Mouse (Mus musculus) fibroblast of lung, adult 2 months (primary cell): ENCODE data around the gene Il13.

Experiments used
- DNase-seq: peaks from one replicate; pipeline ENCODE4 v3.0.0-alpha.2; 2011; ENCODE audit warnings: low read depth

The Il13 gene

DNA sequence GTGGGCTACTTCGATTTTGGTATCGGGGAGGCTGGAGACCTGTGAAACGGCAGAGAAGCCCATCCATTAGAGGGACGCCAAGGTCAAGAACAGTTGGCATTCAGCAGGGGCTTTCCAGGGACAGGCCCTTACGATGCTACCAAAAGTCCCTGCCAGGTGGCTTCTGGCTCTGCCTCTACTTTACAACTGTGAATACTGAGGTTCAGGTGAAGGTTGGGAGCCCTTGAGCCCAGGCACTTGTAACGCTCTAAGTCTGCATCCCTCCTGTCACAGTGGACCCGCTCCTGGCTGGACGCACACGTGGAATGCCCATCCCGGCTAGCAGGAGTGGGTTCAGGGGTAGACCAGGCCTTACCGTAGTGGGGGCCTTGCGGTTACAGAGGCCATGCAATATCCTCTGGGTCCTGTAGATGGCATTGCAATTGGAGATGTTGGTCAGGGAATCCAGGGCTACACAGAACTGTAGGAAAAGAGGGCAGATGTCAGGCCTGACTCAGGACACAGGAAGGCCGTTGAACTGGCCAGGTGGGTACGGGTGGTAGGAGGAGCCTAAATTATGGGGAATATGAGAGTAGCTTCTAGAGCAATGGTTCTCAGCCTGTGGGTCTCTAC is 2.3 kb downstream of the Il13 start:
- DNase-seq, result no peak

- peak; percentile 51 for DNase-seq
These were observed 6.6 kb downstream of the Il13 start for GRCm38 (mm10) chr11:53627859-53628258.

GRCm38 (mm10) chr11:53626802-53627373 is 7.6 kb downstream of the Il13 start:
- no peak for DNase-seq

DNA sequence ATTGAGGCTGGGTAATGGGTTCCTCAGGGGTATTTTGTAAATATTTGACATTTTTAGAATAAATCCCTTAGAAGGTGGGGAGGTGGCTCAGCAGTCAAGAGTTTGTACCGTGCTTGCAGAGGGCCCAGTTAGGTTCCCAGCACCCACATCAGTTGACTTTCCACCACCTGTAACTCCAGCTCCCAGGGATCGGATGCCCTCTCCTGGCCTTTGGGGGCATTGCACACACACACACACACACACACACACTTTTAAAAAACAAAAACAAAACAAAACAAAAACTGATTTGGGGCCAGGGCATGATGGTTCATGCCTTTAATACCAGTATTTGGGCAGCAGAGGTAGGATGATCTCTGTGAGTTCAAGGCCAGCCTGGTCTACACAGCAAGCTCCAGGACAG is 10.4 kb downstream of the Il13 start:
- no peak for DNase-seq

DNA sequence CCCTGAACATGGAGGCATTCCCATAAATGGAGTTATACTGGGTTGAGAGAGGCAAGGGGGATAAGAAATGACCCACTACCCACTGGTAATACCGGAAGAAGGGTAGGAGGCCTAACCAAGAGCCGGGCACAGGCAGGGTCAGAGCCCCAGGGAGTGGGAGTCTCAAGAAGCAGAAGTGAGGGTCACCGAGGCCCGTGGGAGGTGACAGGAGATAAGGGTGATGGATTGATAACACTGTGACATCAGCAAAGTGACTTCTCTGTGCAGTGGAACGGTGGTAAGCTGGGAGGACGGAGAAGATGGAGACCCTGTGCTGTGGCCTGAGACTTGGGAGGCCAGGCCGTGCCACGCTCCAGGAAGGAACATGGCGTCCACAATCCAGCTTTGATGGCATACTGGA is 10.9 kb downstream of the Il13 start:
- DNase-seq, result no peak

GRCm38 (mm10) chr11:53622440-53622806 is 12.1 kb downstream of the Il13 start:
- DNase-seq, result no peak

GRCm38 (mm10) chr11:53621582-53622439 is 12.7 kb downstream of the Il13 start:
- no peak for DNase-seq

- DNase-seq, result no peak
These were observed 14.4 kb downstream of the Il13 start for GRCm38 (mm10) chr11:53620094-53620493.

GRCm38 (mm10) chr11:53619428-53619827 is 15.1 kb downstream of the Il13 start:
- no peak for DNase-seq

- no peak for DNase-seq
These were observed 15.8 kb downstream of the Il13 start, which contains the start of gene Il4 for GRCm38 (mm10) chr11:53618619-53619198. Gene Il4 (minus strand): TSS chr11:53618669.

- DNase-seq, result no peak
These were observed 16.9 kb downstream of the Il13 start for GRCm38 (mm10) chr11:53617562-53618109.

GRCm38 (mm10) chr11:53616748-53617558 is 17.5 kb downstream of the Il13 start:
- no peak for DNase-seq

DNA sequence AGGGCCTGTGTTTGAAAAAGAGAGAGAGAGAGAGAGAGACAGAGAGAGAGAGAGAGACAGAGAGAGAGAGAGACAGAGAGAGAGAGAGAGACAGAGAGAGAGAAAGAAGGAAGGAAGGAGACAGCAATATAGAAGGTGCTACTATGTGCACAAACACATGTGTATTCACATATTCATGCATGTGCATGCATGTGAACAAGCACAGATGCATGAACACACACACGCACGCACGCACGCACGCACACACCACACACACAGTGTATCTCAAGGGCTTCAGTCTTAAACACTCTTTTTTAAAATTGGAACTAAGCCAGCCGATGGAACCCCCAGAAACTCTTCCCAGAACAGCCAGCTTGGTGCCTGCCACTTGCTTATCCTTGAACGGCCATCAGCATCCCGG is 18.9 kb downstream of the Il13 start:
- no peak for DNase-seq

- no peak for DNase-seq
These were observed 19.3 kb downstream of the Il13 start for GRCm38 (mm10) chr11:53615172-53615571.

DNA sequence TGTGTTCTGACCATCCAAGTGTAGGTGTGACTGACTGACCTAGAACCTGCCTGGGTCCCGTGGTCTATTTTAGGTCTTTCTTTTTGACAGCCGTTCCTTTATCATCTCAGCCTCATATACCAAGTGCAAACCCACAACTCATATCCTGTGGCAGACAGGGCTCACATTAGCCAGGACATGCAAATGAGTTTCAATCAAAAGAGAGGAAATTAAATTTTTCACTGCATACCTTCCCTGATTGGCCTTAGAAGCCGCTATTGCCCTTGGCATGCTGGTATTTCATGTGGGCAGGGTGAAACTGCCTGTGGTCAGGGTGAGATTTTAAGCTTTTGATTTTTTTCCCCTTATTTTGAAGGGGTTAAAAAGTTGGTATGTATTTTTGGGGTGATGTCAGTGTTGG is 24.8 kb downstream of the Il13 start:
- DNase-seq, result no peak

DNA sequence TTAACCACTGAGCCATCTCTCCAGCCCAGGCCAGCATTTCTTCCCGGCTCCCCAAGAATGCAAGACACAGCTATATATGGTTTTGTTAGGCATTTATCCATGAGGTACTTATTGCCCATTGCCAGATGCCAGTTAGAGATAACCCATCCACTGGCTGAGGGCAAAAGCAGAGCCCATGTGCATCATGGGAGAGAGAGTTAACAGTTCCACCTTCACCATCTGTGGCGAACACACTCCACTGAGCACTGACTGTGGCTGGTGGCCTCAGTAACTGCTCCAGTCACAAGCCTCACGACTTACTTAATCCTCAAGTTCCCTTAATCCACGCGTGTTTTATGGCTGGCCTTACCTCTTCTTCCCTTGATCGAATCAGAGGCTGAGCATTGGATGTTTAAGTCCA is 25.3 kb downstream of the Il13 start:
- no peak for DNase-seq

DNA sequence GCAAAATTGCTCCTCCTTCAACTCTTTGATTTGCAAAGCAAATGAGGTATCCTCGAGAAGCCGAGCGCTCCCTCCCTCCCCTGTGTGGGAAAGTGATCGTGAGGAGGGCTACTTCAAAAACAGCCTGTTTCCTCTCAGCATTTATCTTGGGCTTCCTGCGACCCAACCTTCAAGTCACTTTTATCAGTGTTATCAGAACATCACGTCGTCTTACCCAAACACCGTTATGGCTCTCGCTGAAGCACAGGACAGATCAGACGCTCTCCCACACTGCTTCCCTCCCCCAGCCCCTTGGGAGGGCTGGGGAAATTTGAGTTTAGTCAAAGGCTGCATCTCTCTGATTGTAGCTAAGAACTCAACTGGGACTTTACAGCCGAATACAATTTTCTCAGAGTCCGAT is 28.9 kb downstream of the Il13 start:
- DNase-seq, result no peak

DNA sequence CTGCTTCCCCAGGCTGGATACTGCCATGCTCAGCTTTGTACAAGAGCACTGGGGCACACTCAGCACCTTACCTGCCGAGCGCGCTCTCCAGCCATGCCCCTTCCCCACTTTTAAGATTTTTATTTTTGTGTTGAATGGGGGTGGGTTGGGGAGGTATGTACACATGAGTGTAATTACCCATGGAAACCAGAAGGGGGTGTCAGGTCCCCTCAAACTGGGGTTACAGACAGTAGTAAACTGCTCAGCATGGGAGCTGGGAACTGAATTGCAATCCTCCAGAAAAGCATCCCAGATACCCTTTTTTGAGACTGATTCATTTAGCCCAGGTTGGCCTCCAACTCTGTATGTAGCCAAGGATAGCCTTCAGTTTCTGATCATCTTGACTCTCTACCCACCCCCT is 29.5 kb downstream of the Il13 start:
- no peak for DNase-seq

GRCm38 (mm10) chr11:53591116-53591515 is 43.4 kb downstream of the Il13 start:
- DNase-seq, result no peak

DNA sequence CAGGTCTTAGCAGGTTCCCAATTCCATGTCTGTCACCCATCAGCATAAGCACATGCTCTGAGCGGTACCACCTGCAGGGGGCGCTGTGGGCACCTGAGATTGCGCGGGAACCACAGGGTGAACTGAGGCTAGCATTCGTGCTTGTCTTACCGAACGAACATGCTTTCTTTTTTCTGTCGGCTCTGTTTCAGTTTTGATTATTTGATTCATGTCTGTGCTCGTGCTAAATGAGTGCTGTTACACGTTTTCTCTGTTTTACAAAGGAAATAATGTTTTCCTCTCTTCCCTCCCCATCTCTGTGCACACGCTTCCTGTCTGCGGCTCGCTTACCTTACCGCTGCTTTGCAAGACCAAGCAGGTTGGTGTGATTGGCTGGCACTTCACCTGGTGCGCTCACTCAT is 44.1 kb downstream of the Il13 start:
- DNase-seq, result no peak

DNA sequence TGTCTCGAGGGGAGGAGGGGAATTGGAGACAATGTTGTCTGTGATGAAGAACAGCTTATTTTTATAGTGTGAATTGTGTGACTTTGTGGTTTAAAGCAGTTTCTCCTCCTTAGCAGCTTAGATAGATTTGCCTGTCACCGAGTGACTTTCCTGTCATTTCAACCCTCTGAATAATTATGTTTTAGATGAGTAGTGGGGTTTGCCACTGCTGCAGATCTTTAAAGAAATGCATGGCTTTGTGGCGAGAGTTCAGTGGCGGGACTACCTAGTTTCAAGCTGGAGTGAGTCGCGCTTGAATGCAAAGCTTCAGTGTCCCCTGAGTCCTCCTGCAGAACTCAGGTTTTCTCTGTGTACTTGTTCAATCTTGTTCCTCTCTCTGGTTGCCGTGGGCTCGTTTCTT is 46.2 kb downstream of the Il13 start:
- DNase-seq, result no peak

DNA sequence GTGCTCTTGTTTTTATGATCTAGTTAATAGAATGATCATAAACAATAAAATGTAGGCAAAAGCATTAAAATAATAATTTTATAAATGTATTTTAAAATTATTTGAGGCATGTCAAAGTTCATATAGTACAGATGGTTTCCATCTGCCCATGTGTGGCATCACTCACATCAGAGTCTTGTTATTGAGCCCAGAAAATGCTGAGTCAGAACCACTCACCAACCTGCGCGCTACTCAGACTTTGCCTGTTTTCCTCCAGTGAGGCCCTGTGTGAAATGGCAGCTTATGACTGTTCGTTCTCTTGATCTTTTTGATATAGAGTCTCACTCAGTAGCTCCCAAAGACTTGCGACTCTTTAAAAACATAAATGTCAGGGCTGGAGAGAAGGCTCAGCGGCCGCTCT is 49.0 kb downstream of the Il13 start:
- DNase-seq, result no peak
